Mouse (Mus musculus) urinary bladder, postnatal 10 days (tissue): ENCODE results near the gene Ms4a6c.
"Not testable (repeated sequence)": the region's sequence is repeated elsewhere in the genome, so short reads cannot be mapped to it uniquely, and the experiment has no call there.

Experiments
- DNase-seq: peaks from one replicate; pipeline ENCODE4 v3.0.0; 2022; ENCODE audit warnings: low spot score

The Ms4a6c gene

DNA sequence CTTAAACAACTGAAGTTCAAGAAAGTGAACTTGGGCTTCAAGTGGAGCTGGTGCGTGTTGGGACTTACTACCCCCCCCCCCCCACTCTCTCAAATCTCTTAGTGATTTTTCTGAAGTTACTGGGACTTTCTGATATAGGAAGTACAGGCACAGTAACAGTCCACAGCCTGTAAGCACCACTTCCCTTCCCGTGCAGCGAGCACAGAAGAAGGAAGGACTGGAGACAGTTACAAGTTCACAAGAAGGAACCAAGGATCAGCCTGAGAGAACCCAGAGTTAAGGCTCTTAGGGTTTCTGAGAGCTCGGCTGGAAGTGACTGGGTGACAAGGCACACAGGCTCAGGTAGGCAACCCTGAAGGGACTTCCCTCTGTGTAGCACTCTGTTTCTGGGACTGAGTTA lies at the start of gene Ms4a6c:
Gene Ms4a6c (plus strand): TSS at position 152 of the 400 bp plus-strand sequence.
- DNase-seq: not testable (repeated sequence)

DNA sequence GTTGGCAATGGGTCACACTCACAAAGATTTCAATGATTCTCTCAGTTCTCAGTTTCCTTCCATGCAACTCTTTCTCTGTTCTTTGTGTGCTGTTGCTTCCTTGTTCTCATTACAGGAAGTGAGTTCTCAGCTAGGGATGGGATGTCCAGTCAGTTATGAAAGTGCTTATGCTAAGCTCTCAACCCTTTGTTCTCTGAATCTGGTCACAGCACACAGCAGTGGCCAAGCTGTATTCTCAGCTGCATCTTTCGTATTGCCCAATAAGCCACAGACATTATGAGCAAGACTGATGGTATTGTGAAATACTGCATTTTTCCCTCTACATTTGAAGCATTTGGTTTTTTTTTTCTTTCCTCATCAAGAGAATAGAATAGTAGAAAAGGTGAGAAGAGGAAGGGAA lies 38.0 kb upstream of the Ms4a6c start:
- not testable (repeated sequence) for DNase-seq

DNA sequence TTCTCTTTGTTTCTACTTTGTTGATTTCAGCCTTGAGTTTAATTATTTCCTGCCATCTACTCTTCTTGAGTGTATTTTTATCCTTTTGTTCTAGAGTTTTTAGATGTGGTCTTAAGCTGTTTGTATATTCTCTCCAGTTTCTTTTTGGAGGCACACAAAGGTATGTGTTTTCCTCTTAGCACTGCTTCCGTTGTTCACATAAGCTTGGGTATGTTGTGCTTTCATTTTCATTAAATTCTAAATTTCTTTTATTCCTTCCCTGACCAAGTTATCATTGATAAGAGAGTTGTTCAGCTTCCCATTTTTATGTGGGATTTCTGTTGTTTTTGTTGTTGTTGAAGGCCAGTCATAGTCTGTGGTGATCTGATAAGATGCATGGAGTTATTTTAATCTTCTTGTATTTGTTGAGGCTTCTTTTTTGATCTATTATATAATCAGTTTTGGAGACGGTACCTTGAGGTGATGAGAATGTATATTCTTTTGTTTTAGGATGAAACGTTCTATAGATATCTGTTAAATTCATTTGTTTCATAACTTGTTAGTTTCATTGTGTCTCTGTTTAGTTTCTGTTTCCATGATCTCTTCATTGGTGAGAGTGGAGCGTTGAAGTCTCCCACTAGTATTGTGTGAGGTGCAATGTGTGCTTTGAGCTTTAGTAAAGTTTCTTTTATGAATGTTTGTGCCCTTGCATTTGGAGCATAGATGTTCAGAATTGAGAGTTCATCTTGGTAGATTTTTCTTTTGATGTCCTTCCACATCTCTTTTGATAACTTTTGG lies 33.9 kb upstream of the Ms4a6c start:
- DNase-seq: no peak

DNA sequence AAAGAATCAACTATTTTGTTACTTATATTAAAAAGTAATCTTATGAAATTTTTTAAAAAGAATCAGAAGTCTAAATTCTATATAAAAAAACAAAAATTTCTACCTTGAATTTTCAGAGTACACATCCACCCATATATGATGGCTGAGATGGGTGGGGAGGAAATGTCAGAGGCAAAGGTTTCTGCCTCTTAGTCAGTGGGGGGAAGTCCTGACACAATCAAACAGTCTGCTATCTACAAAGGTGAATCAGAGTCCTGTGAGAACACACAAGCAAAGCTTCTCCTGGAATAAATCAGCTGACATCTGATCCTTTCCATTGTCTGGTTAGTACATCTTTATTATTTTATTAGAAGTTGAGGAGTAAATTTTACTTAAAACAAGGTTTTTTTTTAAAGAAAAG lies 25.8 kb upstream of the Ms4a6c start, which contains the start of gene Ms4a4b:
Gene Ms4a4b (plus strand): TSS at position 216 of the 400 bp plus-strand sequence.
- DNase-seq: no peak

DNA sequence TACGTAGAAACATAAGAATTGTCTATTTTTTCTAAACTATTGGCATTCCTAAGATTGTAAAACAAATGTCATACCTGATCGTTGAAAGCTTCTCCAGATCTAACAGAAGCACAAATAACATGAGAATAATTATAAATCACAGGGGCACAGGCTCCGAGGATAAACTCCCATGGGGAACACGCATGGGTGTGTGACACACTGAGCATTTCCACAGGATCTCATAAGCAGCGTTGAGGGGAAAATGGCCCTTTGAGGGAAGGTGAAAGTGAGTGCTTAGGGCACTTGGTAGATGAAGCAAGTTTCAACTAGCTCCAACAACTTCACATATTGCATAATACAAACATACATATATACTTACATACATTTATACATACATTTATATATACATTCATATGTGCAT lies 25.2 kb upstream of the Ms4a6c start:
- no peak for DNase-seq

DNA sequence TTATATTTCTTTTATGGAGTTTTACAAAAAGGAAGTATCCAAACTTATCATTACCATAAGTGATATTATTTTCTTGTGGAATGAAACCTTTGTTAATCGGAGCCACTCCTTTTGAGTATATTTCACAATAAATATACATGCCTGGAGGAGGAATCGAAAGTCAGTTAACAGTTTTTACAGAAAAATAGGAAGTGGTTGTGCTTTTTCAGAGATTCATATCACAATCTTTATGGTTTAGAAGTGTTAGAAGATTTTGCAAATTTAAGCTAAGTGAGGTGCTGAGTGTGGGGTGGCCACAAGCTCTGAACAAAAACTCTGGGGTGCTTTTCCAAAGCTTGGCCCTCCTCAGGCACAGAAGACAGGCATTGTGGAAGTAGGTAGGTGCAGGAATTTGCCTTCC lies 21.9 kb upstream of the Ms4a6c start:
- DNase-seq: no peak

DNA sequence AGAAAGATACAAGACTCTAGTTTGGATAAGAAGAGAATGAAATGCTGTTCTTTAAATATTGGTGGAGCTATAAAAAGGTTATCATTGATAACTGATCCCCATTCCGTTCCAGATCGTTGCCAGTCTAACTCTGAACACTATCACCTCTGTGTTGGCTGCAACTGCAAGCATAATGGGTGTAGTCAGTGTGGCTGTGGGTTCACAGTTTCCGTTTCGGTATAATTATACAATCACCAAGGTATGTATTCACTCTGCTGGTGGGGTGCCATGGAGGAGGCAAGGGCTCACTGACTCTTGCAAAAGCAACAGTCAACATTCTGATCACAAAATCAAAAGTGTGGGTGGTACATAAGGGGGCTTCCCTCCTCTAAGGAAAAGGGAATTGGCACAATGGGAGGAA lies 10.1 kb upstream of the Ms4a6c start:
- not testable (repeated sequence) for DNase-seq

DNA sequence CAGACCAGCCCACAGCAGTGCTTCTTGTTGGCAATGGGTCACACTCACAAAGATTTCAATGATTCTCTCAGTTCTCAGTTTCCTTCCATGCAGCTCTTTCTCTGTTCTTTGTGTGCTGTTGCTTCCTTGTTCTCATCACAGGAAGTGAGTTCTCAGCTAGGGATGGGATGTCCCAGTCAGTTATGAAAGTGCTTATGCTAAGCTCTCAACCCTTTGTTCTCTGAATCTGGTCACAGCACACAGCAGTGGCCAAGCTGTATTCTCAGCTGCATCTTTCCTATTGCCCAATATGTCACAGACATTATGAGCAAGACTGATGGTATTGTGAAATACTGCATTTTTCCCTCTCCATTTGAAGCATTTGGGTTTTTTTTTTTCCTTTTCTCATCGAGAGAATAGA lies 4.4 kb upstream of the Ms4a6c start:
- DNase-seq: not testable (repeated sequence)

DNA sequence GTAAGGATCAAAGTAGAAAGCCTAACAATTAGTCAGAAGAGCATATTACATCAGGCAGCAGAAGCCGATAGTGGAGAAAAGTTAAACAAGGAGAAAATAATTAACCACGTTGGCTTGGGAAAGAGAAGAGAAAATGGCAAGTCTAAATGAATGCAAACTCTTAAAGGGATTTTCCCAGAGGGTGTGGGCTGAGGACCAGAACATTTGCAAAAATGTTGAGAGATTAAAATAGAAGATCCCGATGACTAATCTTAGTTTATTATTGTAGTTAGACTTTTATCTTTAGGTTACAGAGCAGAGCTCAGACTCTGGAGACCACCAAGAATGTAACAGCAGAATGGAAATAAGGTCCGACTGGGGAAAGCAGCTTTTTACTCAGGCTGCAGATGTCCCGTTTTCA lies 2.7 kb upstream of the Ms4a6c start:
- no peak for DNase-seq

DNA sequence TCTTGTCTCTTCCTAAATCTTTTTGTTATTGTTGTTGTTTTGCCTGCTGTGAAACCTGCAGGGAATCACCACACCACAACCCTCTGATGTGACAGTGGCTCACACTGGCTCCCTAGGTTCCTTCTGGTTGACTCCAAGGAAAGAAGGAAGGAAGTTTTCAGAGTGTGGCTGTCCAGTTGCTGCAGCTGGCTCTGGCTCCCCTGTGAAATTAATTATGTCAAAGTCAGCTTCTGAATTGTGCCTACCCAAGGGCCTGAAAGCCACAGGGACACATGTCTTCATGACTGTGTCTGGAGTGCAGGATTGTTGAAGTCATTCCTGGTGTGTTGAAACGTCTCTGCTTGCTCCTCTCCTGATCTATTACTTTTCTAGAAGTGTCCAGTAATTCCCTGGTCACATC lies 805 bp upstream of the Ms4a6c start:
- not testable (repeated sequence) for DNase-seq

DNA sequence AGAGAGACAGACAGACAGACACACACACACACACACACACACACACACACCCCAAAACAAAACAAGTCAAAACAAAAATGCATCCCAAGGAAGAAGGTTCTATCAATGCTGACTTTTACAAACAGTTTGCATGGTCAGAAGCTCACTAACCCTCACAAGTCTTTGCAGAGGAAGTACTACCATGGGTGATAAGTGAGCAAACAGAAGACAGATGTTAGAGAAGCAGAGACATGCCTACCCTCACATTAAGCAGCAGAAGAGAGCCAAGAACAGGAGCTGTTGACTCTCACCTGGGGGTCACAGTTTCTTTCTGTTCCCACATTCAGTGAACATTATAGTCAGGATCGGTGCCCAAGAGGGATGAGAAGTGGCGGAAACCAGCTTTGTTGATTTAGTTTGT lies 10.5 kb downstream of the Ms4a6c start:
- DNase-seq: no peak

DNA sequence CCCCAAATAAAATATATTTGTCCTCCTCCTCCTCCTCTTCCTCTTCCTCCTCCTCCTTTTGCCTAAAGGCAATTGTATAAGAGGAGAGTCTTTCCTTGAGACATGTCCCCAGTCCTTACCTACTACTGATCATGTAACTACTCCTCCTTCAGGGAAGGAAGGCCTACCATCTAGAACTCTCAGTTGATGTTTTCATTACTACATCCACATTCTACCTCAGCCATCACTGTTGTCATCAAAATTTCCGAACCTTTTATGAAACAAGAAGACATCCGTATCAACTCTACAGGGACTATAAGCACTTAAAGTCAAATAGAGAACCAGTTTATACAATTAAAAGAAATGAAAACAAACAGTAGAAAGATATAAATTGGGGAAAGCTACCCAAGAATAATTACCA lies 13.5 kb downstream of the Ms4a6c start:
- no peak for DNase-seq

DNA sequence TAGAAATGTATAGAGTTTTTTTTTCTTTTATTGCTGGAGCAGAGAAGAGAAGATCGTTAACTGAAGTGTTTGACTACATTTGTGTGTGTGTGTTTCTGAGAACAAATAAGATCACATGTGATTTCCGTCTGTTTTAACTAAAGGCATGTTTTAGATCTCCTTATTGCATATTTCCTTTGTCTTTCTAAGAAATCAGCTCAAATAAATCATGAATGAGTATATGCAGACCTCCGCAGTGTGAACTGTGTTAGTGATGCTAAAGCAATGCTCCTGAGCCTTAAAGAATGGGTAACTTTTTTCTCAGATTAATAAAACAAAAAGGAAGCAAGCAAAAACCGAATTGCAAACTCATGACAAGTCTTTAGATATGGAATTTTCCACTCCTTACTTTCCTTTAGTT lies 14.8 kb downstream of the Ms4a6c start:
- DNase-seq: no peak

DNA sequence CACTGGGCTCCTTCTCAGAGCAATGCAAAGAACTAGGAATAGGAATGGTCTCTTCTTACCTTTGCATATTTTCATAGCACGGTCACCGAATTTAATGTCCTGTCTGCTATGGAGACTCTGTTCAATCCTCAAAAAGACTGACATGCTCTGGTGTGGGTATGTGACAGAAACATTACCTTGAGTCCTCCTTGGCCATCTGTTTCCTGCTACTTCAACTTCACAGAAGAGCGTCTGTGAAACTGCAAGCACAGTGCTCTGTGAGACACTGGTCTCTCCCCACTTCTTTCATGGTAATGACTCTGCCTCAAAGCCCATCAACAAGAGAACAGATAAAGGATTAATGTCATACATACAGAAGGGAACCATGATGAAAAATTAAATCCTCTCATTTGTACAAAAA lies 15.2 kb downstream of the Ms4a6c start:
- no peak for DNase-seq

DNA sequence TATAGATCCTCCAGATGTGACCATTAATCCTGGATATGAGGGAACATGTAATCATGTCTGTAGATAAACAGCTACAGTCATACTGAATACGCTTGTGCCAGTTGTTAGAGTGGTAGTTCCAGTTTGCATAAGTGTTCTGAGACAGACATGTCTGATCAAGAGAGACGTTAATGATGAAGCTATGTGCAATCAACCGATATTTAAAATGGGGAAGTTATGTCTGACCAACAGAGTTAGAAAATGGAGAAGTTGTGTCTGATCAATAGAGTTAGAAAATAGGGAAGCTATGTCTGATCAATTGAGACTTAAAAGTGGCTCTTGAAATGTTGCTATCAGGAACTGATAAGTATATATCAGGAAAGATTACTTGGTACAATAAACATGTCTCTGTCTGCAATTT lies 16.1 kb downstream of the Ms4a6c start:
- DNase-seq: no peak

DNA sequence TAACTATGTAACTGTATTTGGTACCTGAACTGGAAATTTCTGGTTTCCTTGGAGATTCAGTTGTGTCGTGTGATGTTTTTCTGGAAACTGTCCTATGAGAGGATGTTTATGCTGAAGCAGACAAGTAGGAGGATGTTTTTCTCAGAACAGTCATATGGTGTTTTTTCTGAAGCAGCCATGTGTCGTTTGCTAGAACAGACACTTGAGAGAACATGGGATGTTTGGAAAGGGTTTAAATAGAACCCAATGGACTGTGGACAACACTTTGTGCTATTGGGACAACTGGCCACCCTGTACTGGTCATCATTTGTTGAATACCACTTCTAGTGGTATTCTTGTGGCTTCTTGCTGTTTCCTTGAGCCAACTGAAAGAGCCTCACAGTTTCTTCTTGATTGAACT lies 16.6 kb downstream of the Ms4a6c start, which contains the start of gene Gm8369:
Gene Gm8369 (plus strand): TSS at position 193 of the 400 bp plus-strand sequence.
- DNase-seq: no peak

DNA sequence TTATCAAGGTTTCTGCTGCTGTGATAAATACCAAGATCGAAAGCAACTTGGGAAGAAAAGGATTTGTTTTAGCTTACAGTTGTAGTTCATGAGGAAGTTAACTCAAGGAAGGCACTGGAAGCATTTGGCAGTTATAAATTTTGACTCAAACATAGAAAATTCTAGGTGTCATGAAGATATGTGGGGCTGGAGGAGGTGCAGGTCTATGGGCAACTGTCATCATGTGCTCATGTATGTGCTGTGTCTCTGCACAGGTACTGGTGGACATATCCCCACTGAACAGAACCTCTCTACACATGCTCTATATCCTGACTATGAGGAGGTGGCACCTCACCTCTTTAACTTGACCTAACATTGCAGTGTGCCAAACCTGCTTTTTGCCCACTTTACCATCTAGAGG lies 17.4 kb downstream of the Ms4a6c start:
- no peak for DNase-seq

DNA sequence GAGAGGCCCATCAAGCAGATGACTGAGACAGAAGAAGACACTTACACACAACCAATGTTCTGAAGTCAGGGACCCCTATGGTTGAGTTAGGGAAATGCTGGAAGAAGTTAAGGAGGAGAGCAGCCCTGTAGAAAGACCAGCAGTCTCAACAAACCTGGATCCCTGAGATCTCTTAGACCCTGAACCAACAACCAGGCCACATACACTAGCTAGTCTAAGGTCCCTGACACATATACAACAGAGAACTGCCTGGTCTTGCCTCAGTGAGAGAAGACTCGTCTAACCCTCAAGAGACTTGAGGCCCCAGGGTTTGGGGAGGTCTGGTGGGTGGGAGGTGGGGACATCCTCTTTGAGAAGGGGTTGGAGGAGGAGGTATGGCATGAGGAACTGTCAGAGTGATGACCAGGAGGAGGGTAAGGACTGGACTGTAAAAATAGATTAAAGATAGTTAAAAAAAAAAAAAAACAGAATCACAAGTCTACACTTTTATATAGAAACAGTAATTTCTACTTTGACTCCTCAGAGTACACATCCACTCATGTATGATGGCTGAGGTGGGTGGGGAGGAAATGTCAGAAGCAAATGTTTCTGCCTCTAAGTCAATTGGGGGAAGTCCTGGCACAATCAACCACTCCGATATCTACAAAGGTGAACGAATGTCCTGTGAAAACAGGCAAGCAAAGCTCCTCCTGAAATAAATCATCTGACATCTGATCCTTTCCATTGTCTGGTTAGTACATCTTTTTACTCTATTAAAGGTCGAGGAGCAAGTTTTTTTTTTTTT lies 22.4 kb downstream of the Ms4a6c start:
- no peak for DNase-seq

DNA sequence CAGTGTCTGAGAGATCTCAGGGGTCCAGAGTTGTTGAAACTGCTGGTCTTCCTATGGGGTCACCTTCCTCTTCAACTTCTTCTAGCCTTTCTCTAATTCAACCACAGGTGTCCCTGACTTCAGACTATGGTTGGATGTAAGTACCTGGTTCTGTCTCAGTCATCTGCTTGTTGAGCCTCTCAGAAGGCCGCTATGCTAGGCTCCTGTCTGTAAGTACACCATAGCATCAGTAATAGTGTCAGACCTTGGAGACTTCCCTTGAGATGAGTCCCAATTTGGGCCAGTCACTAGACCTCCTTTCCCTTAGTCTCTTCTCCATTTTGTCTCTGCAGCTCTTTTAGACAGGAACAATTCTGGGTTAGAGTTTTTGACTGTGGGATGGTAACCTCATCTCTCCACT lies 23.5 kb downstream of the Ms4a6c start:
- no peak for DNase-seq

DNA sequence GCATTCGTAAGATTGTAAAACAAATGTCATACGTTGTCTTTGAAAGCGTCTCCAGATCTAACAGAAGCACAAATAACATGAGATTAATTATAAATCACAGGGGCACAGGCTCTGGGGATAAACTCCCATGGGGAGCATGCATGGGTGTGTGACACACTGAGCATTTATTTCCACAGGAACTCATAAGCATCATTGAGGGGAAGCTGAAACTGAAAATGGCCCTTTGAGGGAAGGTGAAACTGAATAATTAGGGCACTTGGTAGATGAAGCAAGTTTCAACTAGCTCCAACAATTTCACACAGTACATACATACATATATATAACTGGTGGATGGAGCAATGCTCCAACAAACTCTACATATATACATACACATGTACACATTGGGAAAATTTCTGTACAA lies 25.4 kb downstream of the Ms4a6c start:
- no peak for DNase-seq

DNA sequence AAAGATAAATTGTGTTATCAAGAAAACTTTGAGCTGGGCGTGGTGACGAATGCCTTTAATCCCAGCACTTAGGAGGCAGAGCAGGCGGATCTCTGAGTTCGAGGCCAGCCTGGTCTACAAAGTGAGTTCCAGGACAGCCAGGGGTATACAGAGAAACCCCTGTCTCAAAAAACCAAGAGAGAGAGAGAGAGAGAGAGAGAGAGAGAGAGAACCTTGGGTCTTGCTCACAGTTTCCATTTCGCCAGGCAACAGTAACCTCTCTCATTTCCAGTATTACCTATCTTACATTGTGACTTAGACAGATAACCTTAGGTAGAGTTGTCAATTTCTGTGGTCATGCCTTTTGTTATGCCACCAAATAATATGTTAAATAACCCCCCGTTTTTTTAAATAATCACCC lies 27.2 kb downstream of the Ms4a6c start:
- DNase-seq: no peak

DNA sequence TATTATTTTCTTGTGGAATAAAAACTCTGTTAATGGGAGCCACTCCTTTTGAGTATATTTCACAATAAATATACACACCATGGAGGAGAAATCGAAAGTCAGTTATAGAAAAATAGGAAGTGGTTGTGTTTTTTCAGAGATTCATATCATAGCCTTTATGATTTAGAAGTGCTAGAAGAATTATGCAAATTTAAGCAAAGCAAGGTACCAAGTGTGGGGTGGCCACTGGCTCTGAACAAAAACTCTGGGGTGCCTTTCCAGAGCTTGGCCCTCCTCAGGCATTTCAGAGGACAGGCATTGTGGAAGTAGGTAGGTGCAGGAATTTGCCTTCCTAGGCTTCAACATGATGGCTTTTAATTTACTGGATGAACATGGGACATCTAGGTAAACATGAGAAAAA lies 28.1 kb downstream of the Ms4a6c start:
- not testable (repeated sequence) for DNase-seq

DNA sequence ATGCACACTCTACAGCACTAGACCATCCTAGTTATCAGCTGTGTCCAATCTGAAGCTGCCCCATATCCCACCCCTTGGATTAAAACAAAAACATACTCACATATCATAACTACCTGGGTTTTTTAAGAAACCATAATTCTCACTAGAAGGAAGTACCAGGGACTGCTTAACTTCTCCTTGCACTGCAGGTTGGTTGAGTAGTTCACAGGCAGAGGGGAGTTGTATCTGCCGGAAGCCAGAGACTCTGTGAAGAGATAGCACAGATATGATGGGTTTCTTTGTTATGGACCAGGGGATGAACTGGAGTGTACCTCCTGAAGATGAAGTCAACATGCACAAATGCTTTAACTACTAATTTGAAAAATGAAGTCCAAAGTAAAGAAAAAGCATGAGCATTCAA lies 31.6 kb downstream of the Ms4a6c start:
- no peak for DNase-seq
